8 mouse cellular contexts compared by ENCODE assay signal in genomic region chr5:99630087-99630486, GRCm38 (mm10).
DNase-seq lines count a peak whose midpoint lies in the region; ATAC-seq and TF ChIP-seq lines count a peak whose summit lies in the region.

No protein-coding gene starts in this region.

- intact Hi-C loops in heart, adult 2 months (cut with DNase I): no loop called here

- H3K9me3 ChIP-seq in heart, embryonic 11.5 days (replicated peaks; ENCODE audit: control insufficient read depth, low read length): no peaks in the 10 kb centered on the region

- WGBS in heart, adult 2 months: 73% methylated on average over 7 of the region's 7 CpGs
- WGBS in heart, embryonic 11.5 days (ENCODE audit: insufficient replicate concordance): 72% methylated on average over 7 of the region's 7 CpGs

- ATAC-seq in heart, embryonic 11.5 days (replicated peaks; ENCODE audit: insufficient number of reproducible peaks, low FRiP score, low TSS enrichment): no peak
- peak; percentile 28 for ATAC-seq in inflammation-experienced regulatory T-cells, adult 6 months

- H3K36me3 ChIP-seq in heart, adult 2 months (ENCODE audit: control insufficient read depth, insufficient read depth, low read length): no peaks in the 10 kb centered on the region
- H3K36me3 ChIP-seq in heart, embryonic 11.5 days (ENCODE audit: control insufficient read depth, insufficient read depth, low read length): no peaks in the 10 kb centered on the region

- H3K9ac ChIP-seq in heart, adult 2 months (ENCODE audit: low read depth, low read length): no peak overlapping the region
- H3K9ac ChIP-seq in heart, embryonic 11.5 days (ENCODE audit: low read depth, low read length): no peak overlapping the region

- TF ChIP-seq EP300 in heart, adult 2 months (IDR thresholded peaks at IDR 0.05; ENCODE audit: insufficient read depth, low read depth, low read length): no peak

- no peak overlapping the region for H3K27ac ChIP-seq in heart, adult 2 months
- no peak overlapping the region for H3K27ac ChIP-seq in heart, embryonic 11.5 days (ENCODE audit: low read depth, low read length)

- H3K79me2 ChIP-seq in heart, adult 2 months (replicated peaks; ENCODE audit: control insufficient read depth, insufficient read depth, low read length): no peaks in the 10 kb centered on the region

- H3K4me2 ChIP-seq in heart, embryonic 11.5 days: no peak overlapping the region

- TF ChIP-seq CTCF in heart, adult 2 months (IDR thresholded peaks at IDR 0.05): peak; percentile 50

- H3K27me3 ChIP-seq in heart, adult 2 months (ENCODE audit: control insufficient read depth, insufficient read depth, low read length): no peaks in the 10 kb centered on the region
- H3K27me3 ChIP-seq in heart, embryonic 11.5 days (ENCODE audit: control insufficient read depth, insufficient read depth, low read length): no peaks in the 10 kb centered on the region

- TF ChIP-seq POLR2A in heart, adult 2 months (IDR thresholded peaks at IDR 0.05; ENCODE audit: insufficient read depth, low read depth, low read length): no peak

- no peak overlapping the region for H3K4me3 ChIP-seq in heart, adult 2 months
- no peak overlapping the region for H3K4me3 ChIP-seq in heart, embryonic 11.5 days (ENCODE audit: low read depth, low read length)

- no peaks in the 10 kb centered on the region for H3K4me1 ChIP-seq in heart, adult 2 months (ENCODE audit: control insufficient read depth, insufficient read depth, low read length)
- H3K4me1 ChIP-seq in heart, embryonic 11.5 days (ENCODE audit: control insufficient read depth, insufficient read depth, low read length): peaks cover 23% of the 10 kb centered on the region

- DNase-seq in heart, adult 2 months: no peak
- peak; percentile 2 for DNase-seq in 3T3-L1 (ENCODE audit: low read depth, low spot score)
- DNase-seq in adrenal gland, adult 2 months: peak; percentile 30
- peak; percentile 16 for DNase-seq in spleen, adult 12 weeks (ENCODE audit: low spot score)
- DNase-seq in frontal cortex, postnatal 10 days (ENCODE audit: low spot score in 2 of 2): no peak
- no peak for DNase-seq in yolk sac, embryonic 10.5 days (ENCODE audit: low spot score)

Comparison
In these comparisons a context has a peak if more than half of its experiments do, and no peak if none do; other contexts are left out.
1. DNase-seq: peak in 3T3-L1 (single experiment), adrenal gland, adult 2 months (single experiment) and spleen, adult 12 weeks (single experiment); none in heart, adult 2 months (0 of 2), frontal cortex, postnatal 10 days (0 of 2) and yolk sac, embryonic 10.5 days (single experiment).